Mouse (Mus musculus) frontal cortex, postnatal 14 days (tissue): ENCODE measurements around the gene Naa25.
A peak's percentile ranks its signal among the peaks of the same experiment; 100 is the strongest.

Source experiments
- DNase-seq, 2 experiments: peaks; one replicate each; pipeline ENCODE4 v3.0.0; 2022; ENCODE audit warnings: low spot score in 2 of 2

Gene Naa25

DNA sequence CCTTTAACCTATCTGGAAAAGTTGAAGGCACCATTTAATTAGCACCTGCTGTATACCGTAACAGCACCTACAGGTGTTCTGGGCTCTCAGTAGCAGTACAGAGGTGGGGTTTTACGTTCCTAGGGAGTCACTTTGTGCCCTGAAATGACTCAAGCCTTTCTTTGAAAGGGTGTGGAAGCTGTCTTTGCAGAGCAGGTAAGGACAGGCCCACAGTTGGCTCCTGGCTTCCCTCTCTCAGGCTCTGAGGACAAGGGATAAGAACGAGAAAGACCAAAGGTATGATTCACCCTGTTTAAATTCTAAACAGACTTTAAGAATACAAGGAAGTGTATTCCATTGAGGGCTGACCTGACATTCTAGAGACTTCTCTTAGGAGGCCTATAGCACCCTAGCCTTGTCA, 4.3 kb upstream of the Naa25 start:
- DNase-seq = no peak

GRCm38 (mm10) chr5:121395621-121396020, 2.1 kb upstream of the Naa25 start:
- DNase-seq = no peak

DNA sequence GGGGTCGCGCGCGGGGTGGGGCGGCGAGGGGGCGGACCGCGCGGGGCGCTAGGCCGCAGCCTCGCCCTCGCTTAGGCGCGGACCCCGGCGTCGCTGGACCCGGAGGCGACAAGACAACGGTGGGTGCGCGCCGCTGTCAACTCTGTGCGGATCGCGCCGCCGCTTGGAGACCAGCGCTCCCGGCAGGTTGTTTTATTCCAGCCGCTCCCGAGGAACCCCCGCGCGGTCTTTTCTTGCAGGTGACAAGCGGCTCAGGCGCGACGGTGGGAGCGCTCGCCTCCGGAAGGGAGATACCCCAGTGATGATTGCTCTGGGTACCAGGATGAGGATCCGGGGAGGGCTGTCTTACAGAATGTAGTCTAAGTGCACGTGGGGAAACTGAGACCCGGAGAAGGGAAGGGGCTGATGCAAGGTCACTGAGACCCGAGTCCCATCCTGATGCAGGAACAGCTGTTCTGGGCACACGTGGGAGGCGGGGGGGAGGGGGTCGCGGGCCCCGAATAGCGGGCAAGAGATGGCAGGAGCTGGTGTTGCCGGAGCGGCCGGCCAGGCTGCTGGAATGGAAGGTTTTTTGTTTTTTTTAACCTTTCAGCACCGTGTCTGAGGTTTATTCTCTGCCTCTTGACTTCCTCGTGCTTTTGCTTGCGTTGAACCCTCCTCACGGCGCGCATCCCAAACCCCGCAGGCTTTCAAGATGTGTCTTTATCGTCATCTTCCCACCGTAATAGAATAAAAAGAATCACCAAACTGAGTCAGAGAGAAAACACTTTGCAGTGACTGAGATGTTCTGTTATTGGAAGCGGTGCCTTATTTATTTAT, 619 bp downstream of the Naa25 start:
- no peak for DNase-seq

GRCm38 (mm10) chr5:121398965-121399462, 1.3 kb downstream of the Naa25 start:
- no peak for DNase-seq

DNA sequence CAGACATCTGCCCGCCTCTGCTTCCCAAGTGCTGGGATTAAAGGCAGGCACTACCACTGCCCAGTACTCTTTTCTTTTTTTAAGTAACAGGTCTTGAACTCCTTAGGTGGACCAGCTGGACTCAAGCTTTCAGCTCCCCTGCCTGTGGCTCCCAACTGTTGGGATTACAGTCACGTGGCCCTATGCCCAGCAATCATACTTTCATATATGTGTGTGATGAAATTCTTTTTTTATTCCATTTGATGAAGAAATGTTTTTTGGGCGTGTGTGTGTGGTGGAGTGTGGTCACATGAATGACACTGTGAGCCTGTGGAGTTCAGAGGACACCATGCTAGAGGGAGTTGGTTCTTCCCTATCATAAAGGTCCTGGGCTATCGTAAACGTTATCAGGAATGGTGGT, 1.8 kb downstream of the Naa25 start:
- DNase-seq = no peak

GRCm38 (mm10) chr5:121400064-121400463, 2.3 kb downstream of the Naa25 start:
- DNase-seq = no peak

GRCm38 (mm10) chr5:121400849-121401248, 3.1 kb downstream of the Naa25 start:
- DNase-seq = no peak

DNA sequence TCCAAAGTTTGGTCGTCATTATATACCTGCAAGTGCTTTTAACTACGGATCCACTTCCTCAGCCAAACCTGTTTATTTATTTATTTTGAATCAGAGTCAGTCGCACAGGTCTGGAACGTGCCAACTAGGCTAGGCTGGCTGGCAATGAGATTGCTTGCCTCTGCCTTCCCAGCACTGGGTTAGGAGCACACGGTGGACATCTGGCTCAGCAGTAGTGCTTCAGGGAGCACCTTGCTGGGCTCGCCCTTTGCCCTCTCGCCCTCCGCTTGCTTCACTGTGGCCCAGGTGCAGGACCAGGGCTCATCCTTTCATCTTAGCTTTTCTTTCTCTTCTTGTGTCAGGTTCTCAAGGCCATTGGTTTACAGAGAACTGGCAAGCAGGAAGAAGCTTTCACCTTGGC, 10.1 kb downstream of the Naa25 start:
- DNase-seq = no peak

DNA sequence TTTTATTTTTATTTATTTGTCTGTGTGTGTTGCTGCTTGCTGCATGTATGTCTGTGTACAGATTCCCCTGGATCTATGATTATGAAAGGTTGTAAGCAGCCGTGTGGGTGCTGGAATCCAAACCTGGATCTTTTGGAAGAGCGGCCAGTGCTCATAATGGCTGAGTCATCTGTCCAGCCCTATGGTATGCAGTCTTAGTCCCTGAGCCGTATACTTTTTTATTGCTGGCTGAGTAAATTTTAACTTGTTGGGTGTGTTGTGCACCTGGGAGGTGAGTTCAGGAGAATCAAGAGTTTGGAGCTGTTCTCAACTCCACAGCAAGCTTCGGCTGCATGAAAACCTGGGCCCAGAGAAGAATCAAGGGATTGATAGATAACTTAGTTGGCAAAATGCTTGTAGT, 13.2 kb downstream of the Naa25 start:
- no peak for DNase-seq

- no peak for DNase-seq
Observed at GRCm38 (mm10) chr5:121420721-121421120, 23.0 kb downstream of the Naa25 start.

DNA sequence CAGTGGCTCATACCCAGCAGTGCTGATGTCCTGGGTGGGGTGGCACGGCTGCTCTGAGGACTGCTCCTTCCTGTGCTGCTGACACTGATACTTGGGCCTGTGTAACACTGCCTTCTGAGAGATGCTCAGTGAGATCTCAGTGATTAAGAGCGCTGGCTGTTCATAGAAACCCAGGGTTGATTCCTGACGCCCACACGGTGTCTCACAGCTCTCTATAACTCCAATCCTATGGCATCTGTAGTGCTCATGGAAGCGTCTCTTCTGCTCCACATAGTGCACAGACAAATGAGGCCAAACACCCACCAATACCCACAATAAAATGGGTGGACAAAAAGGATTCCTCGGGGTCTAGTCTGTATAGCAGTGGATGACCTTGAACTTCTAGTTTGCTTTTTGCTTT, 25.1 kb downstream of the Naa25 start:
- DNase-seq = no peak

GRCm38 (mm10) chr5:121423297-121423696, 25.6 kb downstream of the Naa25 start:
- no peak for DNase-seq

DNA sequence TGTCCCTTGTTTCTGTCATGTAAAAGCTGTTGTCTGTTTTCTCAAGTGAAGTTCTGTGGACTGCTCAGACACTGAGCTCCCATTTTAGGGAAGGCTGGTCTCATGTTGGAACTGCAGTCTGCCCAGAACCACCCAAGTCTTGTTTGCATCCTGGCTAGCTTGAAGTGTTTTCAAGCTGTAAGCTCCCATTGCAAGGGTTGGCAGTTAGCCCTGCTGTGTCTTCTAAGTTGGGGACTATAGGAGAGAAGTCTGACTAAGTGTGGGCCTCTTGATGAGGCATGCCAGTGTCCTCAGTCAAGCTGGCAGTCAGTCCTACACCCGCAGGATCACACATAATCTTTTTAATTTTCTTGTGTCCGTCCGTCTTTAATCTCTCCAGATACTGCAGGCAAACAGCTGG, 31.2 kb downstream of the Naa25 start:
- no peak for DNase-seq

GRCm38 (mm10) chr5:121438131-121438530, 40.4 kb downstream of the Naa25 start:
- no peak for DNase-seq

GRCm38 (mm10) chr5:121438756-121439155, 41.0 kb downstream of the Naa25 start:
- DNase-seq = no peak

- peak in 1 of 2 experiments; percentile 52 for DNase-seq
Observed at GRCm38 (mm10) chr5:121443548-121443947, 45.8 kb downstream of the Naa25 start.

GRCm38 (mm10) chr5:121444870-121445269, 47.1 kb downstream of the Naa25 start:
- DNase-seq = no peak

DNA sequence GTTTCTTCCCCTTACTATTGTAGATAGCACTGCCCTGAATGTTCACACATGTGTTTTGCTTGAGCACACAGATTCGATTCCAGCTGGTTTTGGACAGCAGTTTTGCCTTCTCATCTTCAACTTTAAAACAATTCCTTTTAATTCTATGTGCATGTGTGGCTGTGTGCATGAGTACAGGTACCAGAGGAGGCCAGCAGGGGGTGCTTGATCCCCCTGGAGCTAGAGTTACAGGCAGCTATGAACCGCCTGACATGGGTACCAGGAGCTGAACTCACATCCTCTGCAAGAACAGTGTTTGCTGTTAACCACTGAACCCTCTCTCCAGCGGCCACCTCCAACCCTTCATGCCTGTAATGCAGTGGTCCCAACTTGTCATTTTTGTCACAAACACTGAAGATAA, 50.7 kb downstream of the Naa25 start:
- no peak for DNase-seq

DNA sequence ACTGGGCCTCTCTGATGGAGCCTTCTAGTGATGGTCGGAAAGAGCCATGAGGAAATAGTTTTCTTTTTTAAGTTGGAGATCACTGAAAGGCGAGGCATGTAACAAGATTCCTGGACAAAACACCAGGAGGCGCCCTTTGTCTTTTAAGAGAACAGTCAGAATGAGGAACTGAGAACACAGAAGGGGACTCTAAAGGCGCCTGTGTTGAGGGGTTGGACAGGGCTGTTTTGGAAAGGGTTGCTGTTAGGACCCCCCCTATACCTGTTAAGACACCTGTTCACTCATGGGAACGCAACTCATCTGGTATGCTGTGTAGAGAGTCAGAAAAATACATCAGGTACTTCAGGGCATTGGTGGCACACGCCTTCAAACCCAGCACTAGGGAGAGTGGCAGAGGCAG, 52.2 kb downstream of the Naa25 start:
- DNase-seq = no peak

GRCm38 (mm10) chr5:121450476-121450875, 52.7 kb downstream of the Naa25 start:
- no peak for DNase-seq

GRCm38 (mm10) chr5:121451203-121451602, 53.5 kb downstream of the Naa25 start:
- no peak for DNase-seq

- no peak for DNase-seq
Observed at GRCm38 (mm10) chr5:121451644-121452025, 53.9 kb downstream of the Naa25 start, which contains the start of gene Tmem116. Gene Tmem116 (plus strand): TSS chr5:121451893.

DNA sequence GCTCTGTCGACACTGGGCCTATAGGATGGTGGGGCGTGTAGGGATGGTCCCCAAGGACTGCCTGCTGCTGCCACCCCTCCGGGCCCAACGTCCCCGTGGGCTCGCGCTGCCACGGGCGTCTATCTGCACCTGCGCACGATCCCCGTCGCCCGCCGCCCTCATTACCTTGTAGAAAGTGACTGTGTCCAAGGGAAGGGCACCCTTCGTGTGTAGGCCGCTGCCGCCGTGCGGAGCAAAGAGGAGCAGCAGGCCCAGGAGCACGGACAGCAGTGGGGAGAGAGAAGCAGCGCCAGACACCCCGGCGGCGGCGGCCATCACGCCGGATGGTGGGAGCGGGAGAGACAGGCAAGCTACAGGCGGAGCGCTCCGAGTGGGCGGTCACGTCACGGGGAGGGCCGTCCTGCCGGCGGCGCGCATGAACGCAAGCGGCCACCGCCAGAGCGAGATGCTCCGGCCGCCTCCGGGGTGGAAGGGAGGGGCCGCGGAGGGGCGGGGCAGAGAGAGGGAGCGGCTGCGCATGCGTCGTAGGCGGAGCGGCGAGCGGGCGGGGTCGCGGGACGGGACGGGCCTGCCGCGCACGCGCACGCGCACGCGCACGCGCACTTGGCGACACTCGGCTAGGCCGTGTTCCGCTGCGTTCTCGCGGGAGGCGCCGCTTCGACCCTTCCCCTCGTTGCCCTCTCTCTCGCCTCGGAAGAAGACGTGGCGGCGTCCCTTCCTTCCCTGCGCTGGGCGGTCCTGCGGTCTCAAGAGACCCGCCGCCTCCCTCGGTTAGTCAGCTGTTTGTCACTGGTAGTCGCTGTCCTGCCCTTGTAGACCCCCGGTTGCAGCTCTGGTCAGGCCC, 54.5 kb downstream of the Naa25 start, which contains the start of gene Erp29:
Erp29 (minus strand) TSS at position 481 of the 844 bp plus-strand sequence.
- DNase-seq = peak; percentile 96 to 97
